9 mouse cellular contexts compared by ENCODE assay signal in genomic region chr9:64774411-64774811, GRCm38 (mm10). TPM values are rescaled to one million over a fixed set of nuclear protein-coding genes. Genes with fewer than 3 reads are reported as not detected.
DNase-seq lines count a peak whose midpoint lies in the region; ATAC-seq and TF ChIP-seq lines count a peak whose summit lies in the region.
"Had no signal": no experiment of that assay in that cellular context is flagged by ENCODE, and none has a peak within 500 bp of the region (broad histone marks: within the 10 kb centered on the region; RNA-seq: fewer than 3 reads in every experiment).

No protein-coding gene starts in this region.

- ATAC-seq in liver, embryonic 15.5 days (ENCODE audit: insufficient read depth) = peak; percentile 51; the same call in 1 of the 2 replicates
- no peak; the same call in 1 of the 2 replicates for ATAC-seq in neural tube, embryonic 15.5 days (ENCODE audit: low FRiP score)
- ATAC-seq in megakaryocyte-erythroid progenitor cell, adult 5-6 weeks (replicated peaks; ENCODE audit: low FRiP score, low TSS enrichment, poor library complexity, severe bottlenecking) = no peak
- ATAC-seq: Patski had no signal

- no peaks in the 10 kb centered on the region for H3K36me3 ChIP-seq in kidney, adult 2 months (ENCODE audit: control insufficient read depth, insufficient read depth, low read length)
- no peaks in the 10 kb centered on the region for H3K36me3 ChIP-seq in liver, embryonic 15.5 days (replicated peaks)
- no peaks in the 10 kb centered on the region for H3K36me3 ChIP-seq in neural tube, embryonic 15.5 days

- no peaks in the 10 kb centered on the region for H3K27me3 ChIP-seq in kidney, adult 2 months (replicated peaks; ENCODE audit: control insufficient read depth, insufficient read depth, low read length)
- no peaks in the 10 kb centered on the region for H3K27me3 ChIP-seq in liver, embryonic 15.5 days
- H3K27me3 ChIP-seq in neural tube, embryonic 15.5 days (replicated peaks) = no peaks in the 10 kb centered on the region
- H3K27me3 ChIP-seq: Patski had no signal

- intact Hi-C loops in gastrocnemius, postnatal 36 days (cut with DNase I) = no loop called here

- no peaks in the 10 kb centered on the region for H3K9me3 ChIP-seq in liver, embryonic 15.5 days (replicated peaks)
- no peaks in the 10 kb centered on the region for H3K9me3 ChIP-seq in neural tube, embryonic 15.5 days (replicated peaks)

- H3K4me3 ChIP-seq in kidney, adult 2 months (ENCODE audit: insufficient read depth, low read depth, low read length) = no peak overlapping the region
- H3K4me3 ChIP-seq in liver, embryonic 15.5 days (replicated peaks) = no peak overlapping the region
- H3K4me3 ChIP-seq in neural tube, embryonic 15.5 days (replicated peaks) = no peak overlapping the region

- 46% methylated on average over 5 of the region's 5 CpGs for WGBS in kidney, adult 2 months
- WGBS in liver, embryonic 15.5 days (ENCODE audit: insufficient replicate concordance) = 57% methylated on average over 5 of the region's 5 CpGs
- 10% methylated on average over 5 of the region's 5 CpGs for WGBS in neural tube, embryonic 15.5 days

- no peaks in the 10 kb centered on the region for H3K4me1 ChIP-seq in kidney, adult 2 months (ENCODE audit: control insufficient read depth, insufficient read depth, low read length)
- H3K4me1 ChIP-seq in liver, embryonic 15.5 days (replicated peaks) = peaks cover 24% of the 10 kb centered on the region
- peaks cover 14% of the 10 kb centered on the region for H3K4me1 ChIP-seq in neural tube, embryonic 15.5 days

- no peak overlapping the region for H3K4me2 ChIP-seq in liver, embryonic 15.5 days
- no peak overlapping the region for H3K4me2 ChIP-seq in neural tube, embryonic 15.5 days

- DNase-seq in adrenal gland, postnatal 10 days = peak; percentile 53
- DNase-seq in cerebellum, adult 18-20 months = peak; percentile 46
- DNase-seq in heart, adult 8-10 months (ENCODE audit: low spot score) = peak; percentile 58
- peak; percentile 52 for DNase-seq in kidney, adult 2 months
- no peak for DNase-seq in gastrocnemius, postnatal 36 days

- no peak; the same call in 1 of the 2 replicates for TF ChIP-seq CTCF in kidney, adult 2 months (conservative IDR thresholded peaks at IDR 0.05; ENCODE audit: insufficient read depth, insufficient read length, low read depth, low read length)

- H3K27ac ChIP-seq in kidney, adult 2 months (ENCODE audit: insufficient read depth, low read depth, low read length) = no peak overlapping the region
- H3K27ac ChIP-seq in liver, embryonic 15.5 days (replicated peaks) = peak overlapping the region; percentile 68
- H3K27ac ChIP-seq in neural tube, embryonic 15.5 days (replicated peaks) = peak overlapping the region; percentile 74

- no peak overlapping the region for H3K9ac ChIP-seq in liver, embryonic 15.5 days
- no peak overlapping the region for H3K9ac ChIP-seq in neural tube, embryonic 15.5 days (replicated peaks)

- no peak for TF ChIP-seq POLR2A in kidney, adult 2 months (IDR thresholded peaks at IDR 0.05; ENCODE audit: low read depth, low read length)

RNA-seq across cellular contexts. Expression of gene Dennd4a, which starts 36.7 kb away (rescaled TPM):
- 10 to 100 TPM; 16.8 to 18.9 TPM for total RNA-seq in adrenal gland, postnatal 10 days (2021)
- total RNA-seq in heart, adult 8-10 months (2022) = 1 to 10 TPM; 5.7 to 8.5 (median 6.3) TPM
- 4.5 and 5.1 TPM in 2 replicates for polyA plus RNA-seq in kidney, adult 2 months (2012; rRNA removed)
- 34.2 and 41.6 TPM in 2 replicates for polyA plus RNA-seq in liver, embryonic 15.5 days (2015; fragmentation: Nextera tagmentation; extraction: Ambion mirVana)
- polyA plus RNA-seq in neural tube, embryonic 15.5 days (2015; fragmentation: Nextera tagmentation; extraction: Ambion mirVana) = 9.0 and 10.2 TPM in 2 replicates
- total RNA-seq in megakaryocyte-erythroid progenitor cell, adult 5-6 weeks (2014; fragmentation: Nextera tagmentation) = 56.7 and 85.2 TPM in 2 replicates
- 46.2 and 50.6 TPM in 2 replicates for total RNA-seq in megakaryocyte-erythroid progenitor cell, adult 5-6 weeks (2017)
- 1 to 10 TPM; 2.6 to 3.5 TPM for total RNA-seq in gastrocnemius, postnatal 36 days (2021)

RNA-seq across cellular contexts. Expression of gene Rab11a, which starts 36.9 kb away (rescaled TPM):
- 100 to 1,000 TPM; 258 to 267 TPM for total RNA-seq in adrenal gland, postnatal 10 days (2021)
- total RNA-seq in heart, adult 8-10 months (2022) = 100 to 1,000 TPM; 150 to 183 (median 162) TPM
- 124 and 188 TPM in 2 replicates for polyA plus RNA-seq in kidney, adult 2 months (2012; rRNA removed)
- 192 and 214 TPM in 2 replicates for polyA plus RNA-seq in liver, embryonic 15.5 days (2015; fragmentation: Nextera tagmentation; extraction: Ambion mirVana)
- 398 and 419 TPM in 2 replicates for polyA plus RNA-seq in neural tube, embryonic 15.5 days (2015; fragmentation: Nextera tagmentation; extraction: Ambion mirVana)
- 64.7 and 115 TPM in 2 replicates for total RNA-seq in megakaryocyte-erythroid progenitor cell, adult 5-6 weeks (2014; fragmentation: Nextera tagmentation)
- 82.7 and 113 TPM in 2 replicates for total RNA-seq in megakaryocyte-erythroid progenitor cell, adult 5-6 weeks (2017)
- total RNA-seq in gastrocnemius, postnatal 36 days (2021) = 10 to 100 TPM; 89.1 to 95.6 TPM

Comparison
In these comparisons a context has a peak if more than half of its experiments do, and no peak if none do; other contexts are left out.
1. DNase-seq: peak in adrenal gland, postnatal 10 days (single experiment), cerebellum, adult 18-20 months (2 of 2), heart, adult 8-10 months (single experiment) and kidney, adult 2 months (single experiment); none in gastrocnemius, postnatal 36 days (0 of 2).